Mouse (Mus musculus): ENCODE measurements around the gene Grin2b. TPM values are rescaled to one million over a fixed set of nuclear protein-coding genes. Genes with fewer than 3 reads are reported as not detected.
A peak's percentile ranks its signal among the peaks of the same experiment; 100 is the strongest.
"Not testable (repeated sequence)": the region's sequence is repeated elsewhere in the genome, so short reads cannot be mapped to it uniquely, and the experiment has no call there.

The Grin2b gene
- polyA plus RNA-seq, 1 experiment, result 4.0 TPM

GRCm38 (mm10) chr6:135745606-135746005 is 427.7 kb downstream of the Grin2b start:
- DNase-seq, result no peak
- Histone ChIP-seq H3K27ac (ENCODE audit: insufficient read depth, low read length) (no peak overlapping the region), H3K4me1 (ENCODE audit: control insufficient read depth, insufficient read depth, low read length) (no peaks in the 10 kb centered on the region), H3K27me3 (ENCODE audit: control insufficient read depth, insufficient read depth, low read length) (no peaks in the 10 kb centered on the region), H3K4me3 (replicated peaks; ENCODE audit: insufficient read depth, low read depth, low read length) (no peak overlapping the region)
- WGBS, result 58% methylated on average over 2 of the region's 2 CpGs
- TF ChIP-seq CTCF (IDR thresholded peaks at IDR 0.05; ENCODE audit: borderline replicate concordance, insufficient read depth, low read depth, low read length) (no peak), POLR2A (IDR thresholded peaks at IDR 0.05; ENCODE audit: borderline replicate concordance, insufficient read depth, low read length) (no peak)

- no peak overlapping the region for H3K4me3 ChIP-seq (replicated peaks; ENCODE audit: insufficient read depth, low read depth, low read length)
- H3K27ac ChIP-seq (ENCODE audit: insufficient read depth, low read length), result no peak overlapping the region; the same call in 1 of the 2 replicates
- TF ChIP-seq CTCF (IDR thresholded peaks at IDR 0.05; ENCODE audit: borderline replicate concordance, insufficient read depth, low read depth, low read length), result no peak
- no peak for TF ChIP-seq POLR2A (IDR thresholded peaks at IDR 0.05; ENCODE audit: borderline replicate concordance, insufficient read depth, low read length)
- H3K4me1 ChIP-seq (ENCODE audit: control insufficient read depth, insufficient read depth, low read length), result no peaks in the 10 kb centered on the region
- WGBS, result 78% methylated on average over 4 of the region's 4 CpGs
- no peaks in the 10 kb centered on the region for H3K27me3 ChIP-seq (ENCODE audit: control insufficient read depth, insufficient read depth, low read length)
- peak in 1 of 2 experiments; percentile 41 for DNase-seq
Observed at GRCm38 (mm10) chr6:135734227-135734732, 439.0 kb downstream of the Grin2b start.

GRCm38 (mm10) chr6:135727106-135727505 is 446.2 kb downstream of the Grin2b start:
- Histone ChIP-seq H3K27me3 (ENCODE audit: control insufficient read depth, insufficient read depth, low read length) (peaks cover 1% of the 10 kb centered on the region; the same call in 1 of the 2 replicates), H3K4me1 (ENCODE audit: control insufficient read depth, insufficient read depth, low read length) (no peaks in the 10 kb centered on the region), H3K4me3 (replicated peaks; ENCODE audit: insufficient read depth, low read depth, low read length) (no peak overlapping the region), H3K27ac (ENCODE audit: insufficient read depth, low read length) (no peak overlapping the region)
- WGBS, result 59% methylated on average over 5 of the region's 5 CpGs
- peak; percentile 57 to 73 for DNase-seq
- TF ChIP-seq POLR2A (IDR thresholded peaks at IDR 0.05; ENCODE audit: borderline replicate concordance, insufficient read depth, low read length), result no peak
- TF ChIP-seq CTCF (IDR thresholded peaks at IDR 0.05; ENCODE audit: borderline replicate concordance, insufficient read depth, low read depth, low read length), result no peak

- 49% methylated on average over 2 of the region's 2 CpGs for WGBS
- H3K4me1 ChIP-seq (ENCODE audit: control insufficient read depth, insufficient read depth, low read length), result no peaks in the 10 kb centered on the region
- H3K4me3 ChIP-seq (replicated peaks; ENCODE audit: insufficient read depth, low read depth, low read length), result no peak overlapping the region
- H3K27ac ChIP-seq (ENCODE audit: insufficient read depth, low read length), result no peak overlapping the region
- DNase-seq, result peak in 1 of 2 experiments; percentile 58
- TF ChIP-seq CTCF (IDR thresholded peaks at IDR 0.05; ENCODE audit: borderline replicate concordance, insufficient read depth, low read depth, low read length), result no peak
- TF ChIP-seq POLR2A (IDR thresholded peaks at IDR 0.05; ENCODE audit: borderline replicate concordance, insufficient read depth, low read length), result no peak
- peaks cover 1% of the 10 kb centered on the region; the same call in 1 of the 2 replicates for H3K27me3 ChIP-seq (ENCODE audit: control insufficient read depth, insufficient read depth, low read length)
Observed at GRCm38 (mm10) chr6:135721706-135722105, 451.6 kb downstream of the Grin2b start.

GRCm38 (mm10) chr6:135714906-135715305 is 458.4 kb downstream of the Grin2b start:
- H3K27ac ChIP-seq (ENCODE audit: insufficient read depth, low read length), result no peak overlapping the region
- H3K4me1 ChIP-seq (ENCODE audit: control insufficient read depth, insufficient read depth, low read length), result no peaks in the 10 kb centered on the region
- no peak for DNase-seq
- no peak overlapping the region for H3K4me3 ChIP-seq (replicated peaks; ENCODE audit: insufficient read depth, low read depth, low read length)
- no peaks in the 10 kb centered on the region; the same call in 1 of the 2 replicates for H3K27me3 ChIP-seq (ENCODE audit: control insufficient read depth, insufficient read depth, low read length)
- TF ChIP-seq CTCF (IDR thresholded peaks at IDR 0.05; ENCODE audit: borderline replicate concordance, insufficient read depth, low read depth, low read length), result no peak
- no peak for TF ChIP-seq POLR2A (IDR thresholded peaks at IDR 0.05; ENCODE audit: borderline replicate concordance, insufficient read depth, low read length)
- WGBS, result 56% methylated on average over 4 of the region's 4 CpGs

GRCm38 (mm10) chr6:135714236-135714635 is 459.1 kb downstream of the Grin2b start:
- 57% methylated on average over 1 of the region's 1 CpGs for WGBS
- DNase-seq, result no peak
- TF ChIP-seq CTCF (IDR thresholded peaks at IDR 0.05; ENCODE audit: borderline replicate concordance, insufficient read depth, low read depth, low read length) (no peak), POLR2A (IDR thresholded peaks at IDR 0.05; ENCODE audit: borderline replicate concordance, insufficient read depth, low read length) (no peak)
- no peaks in the 10 kb centered on the region; the same call in 1 of the 2 replicates for H3K27me3 ChIP-seq (ENCODE audit: control insufficient read depth, insufficient read depth, low read length)
- H3K4me1 ChIP-seq (ENCODE audit: control insufficient read depth, insufficient read depth, low read length), result no peaks in the 10 kb centered on the region
- H3K27ac ChIP-seq (ENCODE audit: insufficient read depth, low read length), result no peak overlapping the region
- H3K4me3 ChIP-seq (replicated peaks; ENCODE audit: insufficient read depth, low read depth, low read length), result no peak overlapping the region

- Histone ChIP-seq H3K27ac (ENCODE audit: insufficient read depth, low read length) (no peak overlapping the region), H3K27me3 (ENCODE audit: control insufficient read depth, insufficient read depth, low read length) (no peaks in the 10 kb centered on the region; the same call in 1 of the 2 replicates), H3K4me3 (replicated peaks; ENCODE audit: insufficient read depth, low read depth, low read length) (no peak overlapping the region), H3K4me1 (ENCODE audit: control insufficient read depth, insufficient read depth, low read length) (no peaks in the 10 kb centered on the region)
- no peak for TF ChIP-seq CTCF (IDR thresholded peaks at IDR 0.05; ENCODE audit: borderline replicate concordance, insufficient read depth, low read depth, low read length)
- no peak for TF ChIP-seq POLR2A (IDR thresholded peaks at IDR 0.05; ENCODE audit: borderline replicate concordance, insufficient read depth, low read length)
- WGBS, result 91% methylated on average over 8 of the region's 8 CpGs
- DNase-seq, result no peak
Observed at GRCm38 (mm10) chr6:135713716-135714115, 459.6 kb downstream of the Grin2b start.

- H3K4me3 ChIP-seq (replicated peaks; ENCODE audit: insufficient read depth, low read depth, low read length); H3K27ac ChIP-seq (ENCODE audit: insufficient read depth, low read length); H3K4me1 ChIP-seq (ENCODE audit: control insufficient read depth, insufficient read depth, low read length); DNase-seq; H3K27me3 ChIP-seq (ENCODE audit: control insufficient read depth, insufficient read depth, low read length): not testable (repeated sequence)
- WGBS, result 90% methylated on average over 6 of the region's 6 CpGs
Observed at GRCm38 (mm10) chr6:135706850-135707522, 466.3 kb downstream of the Grin2b start.

Data from cerebellum, adult 2 months (tissue).